Mouse (Mus musculus) gastrocnemius, adult 2 months (tissue): ENCODE data around the gene Pde4a. TPM values are rescaled to one million over a fixed set of nuclear protein-coding genes. Genes with fewer than 3 reads are reported as not detected.

Experiments used
- DNase-seq: peaks from one replicate; pipeline ENCODE4 v3.0.0; 2022
- H3K27ac ChIP-seq: fragments of 200-600 bp; 2 replicates; pipeline ENCODE4 v1.8.1; 2022; ENCODE audit warnings: mild to moderate bottlenecking
- H3K4me3 ChIP-seq: fragments of 200-600 bp; 2 replicates; pipeline ENCODE4 v1.8.1; 2022; ENCODE audit warnings: mild to moderate bottlenecking, moderate library complexity
- CTCF ChIP-seq: fragments of 200-600 bp; IDR thresholded peaks from 2 replicates; pipeline ENCODE4 v1.8.1; 2022; ENCODE audit warnings: antibody characterized with exemption, mild to moderate bottlenecking, moderate library complexity
- intact Hi-C: fragments of 180-260 bp; cut with DNase I; formaldehyde crosslinking; loops from one replicate; pipeline ENCODE4 v1.15.1; 2025
- total RNA-seq, 2 experiments: library from RNA; stranded (reverse); gene quantifications; 2 replicates each; pipeline ENCODE4 v1.2.3; 2021

The Pde4a gene
- total RNA-seq, 2 experiments from 2014 or later, result 39.0 to 66.8 TPM

- no peak for TF ChIP-seq CTCF
- DNase-seq, result peak; percentile 11
- Histone ChIP-seq H3K4me3 (no peak overlapping the region), H3K27ac (peak overlapping the region; percentile 84)
- intact Hi-C loops, result no loop called here
These were observed 30.1 kb upstream of the Pde4a start for GRCm38 (mm10) chr9:21135329-21135890.

GRCm38 (mm10) chr9:21135941-21136381 is 29.6 kb upstream of the Pde4a start:
- intact Hi-C loops, result no loop called here
- no peak for DNase-seq
- TF ChIP-seq CTCF, result no peak
- H3K4me3 ChIP-seq, result no peak overlapping the region
- H3K27ac ChIP-seq, result peak overlapping the region; percentile 84

GRCm38 (mm10) chr9:21136401-21136800 is 29.1 kb upstream of the Pde4a start:
- DNase-seq, result no peak
- Histone ChIP-seq H3K27ac (peak overlapping the region; percentile 84), H3K4me3 (no peak overlapping the region)
- intact Hi-C loops, result no loop called here
- no peak for TF ChIP-seq CTCF

- intact Hi-C loops, result loop anchor here (1.0 kb wide), 1 partner anchor 236 kb away; no protein-coding TSS in a partner anchor
- Histone ChIP-seq H3K27ac (no peak overlapping the region), H3K4me3 (no peak overlapping the region)
- TF ChIP-seq CTCF, result peak; percentile 74
- peak; percentile 66 for DNase-seq
These were observed 28.3 kb upstream of the Pde4a start for GRCm38 (mm10) chr9:21137229-21137628.

- Histone ChIP-seq H3K4me3 (no peak overlapping the region), H3K27ac (no peak overlapping the region)
- no peak for DNase-seq
- intact Hi-C loops, result no loop called here
- no peak for TF ChIP-seq CTCF
These were observed 27.1 kb upstream of the Pde4a start for GRCm38 (mm10) chr9:21138386-21138785.

- no peak for TF ChIP-seq CTCF
- no peak overlapping the region for H3K4me3 ChIP-seq
- peak; percentile 10 for DNase-seq
- intact Hi-C loops, result no loop called here
- no peak overlapping the region for H3K27ac ChIP-seq
These were observed 23.6 kb upstream of the Pde4a start for GRCm38 (mm10) chr9:21141922-21142321.

GRCm38 (mm10) chr9:21144361-21144760 is 21.2 kb upstream of the Pde4a start:
- peak overlapping the region; percentile 87 for H3K27ac ChIP-seq
- no peak for DNase-seq
- TF ChIP-seq CTCF, result no peak
- no peak overlapping the region for H3K4me3 ChIP-seq
- intact Hi-C loops, result no loop called here

GRCm38 (mm10) chr9:21145431-21145830 is 20.1 kb upstream of the Pde4a start:
- Histone ChIP-seq H3K4me3 (peak overlapping the region; percentile 29), H3K27ac (peak overlapping the region; percentile 87)
- peak; percentile 80 for DNase-seq
- intact Hi-C loops, result loop anchor here (5.0 kb wide), 1 partner anchor 53 kb away; the partner anchor contains the start of genes Gm38431 and Raver1
- TF ChIP-seq CTCF, result no peak

GRCm38 (mm10) chr9:21146722-21147121 is 18.8 kb upstream of the Pde4a start:
- intact Hi-C loops, result loop anchor here (5.0 kb wide), 1 partner anchor 54 kb away; the partner anchor contains the start of genes Gm38431 and Raver1
- Histone ChIP-seq H3K4me3 (peak overlapping the region; percentile 29), H3K27ac (peak overlapping the region; percentile 87)
- no peak for TF ChIP-seq CTCF
- no peak for DNase-seq

GRCm38 (mm10) chr9:21148427-21148826 is 17.1 kb upstream of the Pde4a start:
- H3K27ac ChIP-seq, result peak overlapping the region; percentile 93; the same call in 1 of the 2 replicates
- no peak for TF ChIP-seq CTCF
- no peak for DNase-seq
- intact Hi-C loops, result loop anchor here (2.0 to 5.0 kb wide), 2 partner anchors 56 to 72 kb away; partner anchors contain the start of genes Gm38431 and Raver1
- peak overlapping the region; percentile 71 for H3K4me3 ChIP-seq

- intact Hi-C loops, result loop anchor here (2.0 to 5.0 kb wide), 2 partner anchors 57 to 72 kb away; partner anchors contain the start of genes Gm38431 and Raver1
- no peak for TF ChIP-seq CTCF
- peak overlapping the region; percentile 93 for H3K27ac ChIP-seq
- H3K4me3 ChIP-seq, result peak overlapping the region; percentile 71
- no peak for DNase-seq
These were observed 16.3 kb upstream of the Pde4a start for GRCm38 (mm10) chr9:21149077-21149653.

- Histone ChIP-seq H3K27ac (peak within 1 kb of the TSS; percentile 93), H3K4me3 (peak within 1 kb of the TSS; percentile 71)
- peak; percentile 96 for DNase-seq
- TF ChIP-seq CTCF, result 0 out of 2 replicates have a peak, but pooled peaks have one; percentile 3
- intact Hi-C loops, result loop anchor here (2.0 to 5.0 kb wide), 2 partner anchors 58 to 71 kb away; partner anchors contain the start of genes Gm38431 and Raver1
These were observed 15.7 kb upstream of the Pde4a start, which contains the start of gene Cdc37 for GRCm38 (mm10) chr9:21149654-21150419. Cdc37 (minus strand) TSS chr9:21149982.

- intact Hi-C loops, result loop anchor here (2.0 kb wide), 1 partner anchor 16 kb away; no protein-coding TSS in a partner anchor
- Histone ChIP-seq H3K4me3 (peak overlapping the region; percentile 63), H3K27ac (peak overlapping the region; percentile 62; the same call in 1 of the 2 replicates)
- peak; percentile 35 for DNase-seq
- TF ChIP-seq CTCF, result peak; percentile 74
These were observed 12.8 kb upstream of the Pde4a start for GRCm38 (mm10) chr9:21152715-21153114.
